Mouse (Mus musculus): ENCODE data around the gene Olfr1087.
"Not testable (repeated sequence)": the region's sequence is repeated elsewhere in the genome, so short reads cannot be mapped to it uniquely, and the experiment has no call there.

The Olfr1087 gene

GRCm38 (mm10) chr2:86698295-86698694 is at the start of gene Olfr1087:
Olfr1087 (minus strand) TSS chr2:86698395.
- DNase-seq (ENCODE audit: inconsistent age in 2 of 2, low spot score in 1 of 2) = no peak

- no peak for DNase-seq (ENCODE audit: inconsistent age in 2 of 2, low spot score in 1 of 2)
These were observed 35.4 kb upstream of the Olfr1087 start, which contains the start of gene Olfr1089 for GRCm38 (mm10) chr2:86733601-86734000. Olfr1089 (minus strand) TSS chr2:86733701.

- DNase-seq (ENCODE audit: inconsistent age in 2 of 2, low spot score in 1 of 2) = no peak
These were observed 18.2 kb downstream of the Olfr1087 start, which contains the start of gene Olfr1086 for GRCm38 (mm10) chr2:86679992-86680391. Olfr1086 (minus strand) TSS chr2:86680092.

GRCm38 (mm10) chr2:86661919-86662318 is 36.3 kb downstream of the Olfr1087 start, which contains the start of gene Olfr1085:
Olfr1085 (minus strand) TSS chr2:86662019.
- DNase-seq (ENCODE audit: inconsistent age in 2 of 2, low spot score in 1 of 2) = peak in 1 of 2 experiments; percentile 2

- DNase-seq (ENCODE audit: inconsistent age in 2 of 2, low spot score in 1 of 2) = not testable (repeated sequence)
These were observed 58.6 kb downstream of the Olfr1087 start, which contains the start of gene Olfr1084 for GRCm38 (mm10) chr2:86639625-86640024. Olfr1084 (minus strand) TSS chr2:86639725.

All from adrenal gland, adult (tissue).